Mouse (Mus musculus) brain, embryonic 14.5 days (tissue): ENCODE data around the gene Tagln2. TPM values are rescaled to one million over a fixed set of nuclear protein-coding genes. Genes with fewer than 3 reads are reported as not detected.

Source experiments
- DNase-seq: peaks from one replicate; pipeline ENCODE4 v3.0.0-alpha.2; 2011; ENCODE audit warnings: low read depth
- CTCF ChIP-seq: fragments of 200-500 bp; IDR thresholded peaks from 2 replicates; pipeline ENCODE4 v1.5.1; 2012; ENCODE audit warnings: inconsistent platforms, mild to moderate bottlenecking, moderate library complexity, borderline replicate concordance; ENCODE audit not compliant: insufficient read depth, insufficient read length; ENCODE audit errors: extremely low read depth
- POLR2A ChIP-seq: fragments of 200-500 bp; IDR thresholded peaks from 2 replicates; pipeline ENCODE4 v1.6.1; 2012; ENCODE audit warnings: mild to moderate bottlenecking, inconsistent platforms, borderline replicate concordance; ENCODE audit not compliant: poor library complexity, insufficient read depth, insufficient read length, severe bottlenecking; ENCODE audit errors: extremely low read depth
- polyA plus RNA-seq: library from polyadenylated mRNA; depleted of rRNA; stranded (reverse); fragments of >200 nt; gene quantifications from 2 replicates; pipeline ENCODE4 v1.2.3, GENCODE M21; 2012

Gene Tagln2
- polyA plus RNA-seq, 1 experiment = 44.7 TPM

DNA sequence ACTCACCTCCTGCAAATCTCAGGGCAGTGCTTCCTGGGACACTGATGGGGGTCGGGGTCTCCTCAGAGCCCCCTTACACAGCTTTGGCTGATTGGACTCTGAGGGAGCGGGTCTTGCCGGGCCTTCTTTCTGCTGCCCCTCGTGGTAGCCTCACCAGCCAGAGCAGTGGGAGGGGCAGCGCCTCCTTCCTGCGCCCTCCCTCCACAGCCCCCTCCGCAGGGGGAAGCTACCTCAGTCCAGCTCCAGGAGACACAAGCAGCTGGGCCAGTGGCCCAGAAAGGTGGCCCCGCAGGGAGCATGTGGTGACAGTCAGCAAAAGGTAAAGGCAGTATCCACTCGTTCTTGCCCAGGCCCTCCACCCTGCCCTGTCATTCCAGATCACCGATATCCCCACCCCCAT, 2.4 kb upstream of the Tagln2 start:
- no peak for TF ChIP-seq CTCF
- no peak for TF ChIP-seq POLR2A
- DNase-seq = no peak

DNA sequence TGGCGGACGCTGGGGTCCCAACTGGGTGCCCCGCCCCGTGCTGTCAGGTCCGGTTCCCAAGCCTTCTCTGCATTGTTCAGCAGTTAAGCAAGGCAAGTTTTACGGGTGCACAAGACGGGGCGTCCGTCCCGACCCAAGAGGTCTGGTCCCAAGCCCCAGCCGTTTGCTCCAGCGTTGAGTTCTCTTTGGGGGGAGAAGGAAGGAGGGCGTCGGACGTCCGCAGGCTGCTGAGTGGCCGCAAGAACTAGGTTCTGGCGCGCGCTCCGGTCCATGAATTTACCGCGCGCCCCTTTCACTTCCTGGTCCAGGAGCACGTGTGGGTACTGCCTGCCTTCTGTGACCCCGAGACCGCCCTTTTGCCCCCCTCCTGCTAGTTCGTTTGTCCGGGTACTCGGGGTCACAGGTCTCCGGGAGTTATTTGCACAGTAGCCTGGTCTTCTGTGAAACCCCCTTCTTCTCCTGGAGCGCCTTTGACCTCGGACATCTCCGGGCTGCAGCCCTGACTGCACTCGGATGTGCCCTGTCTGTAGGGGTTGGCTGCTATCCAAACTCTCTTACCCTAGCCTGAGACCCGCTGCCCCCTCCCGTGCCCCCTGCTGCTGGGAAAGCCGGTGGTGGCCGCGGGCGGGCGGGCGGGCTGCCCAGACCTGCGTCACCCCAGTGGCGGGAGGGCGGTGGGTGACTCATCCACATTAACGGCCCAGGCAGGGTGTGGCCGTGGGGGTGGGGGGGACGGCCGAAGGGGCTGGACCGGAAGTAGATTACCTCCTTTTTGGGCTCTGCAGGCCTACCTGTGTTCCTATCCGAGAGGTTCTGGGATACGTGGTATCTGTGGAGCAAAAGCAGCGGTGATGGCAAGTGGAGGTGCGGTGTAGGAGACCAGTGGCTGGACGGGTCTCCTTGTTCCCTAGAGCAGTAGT, 864 bp downstream of the Tagln2 start:
- TF ChIP-seq CTCF (no peak), POLR2A (no peak)
- no peak for DNase-seq

DNA sequence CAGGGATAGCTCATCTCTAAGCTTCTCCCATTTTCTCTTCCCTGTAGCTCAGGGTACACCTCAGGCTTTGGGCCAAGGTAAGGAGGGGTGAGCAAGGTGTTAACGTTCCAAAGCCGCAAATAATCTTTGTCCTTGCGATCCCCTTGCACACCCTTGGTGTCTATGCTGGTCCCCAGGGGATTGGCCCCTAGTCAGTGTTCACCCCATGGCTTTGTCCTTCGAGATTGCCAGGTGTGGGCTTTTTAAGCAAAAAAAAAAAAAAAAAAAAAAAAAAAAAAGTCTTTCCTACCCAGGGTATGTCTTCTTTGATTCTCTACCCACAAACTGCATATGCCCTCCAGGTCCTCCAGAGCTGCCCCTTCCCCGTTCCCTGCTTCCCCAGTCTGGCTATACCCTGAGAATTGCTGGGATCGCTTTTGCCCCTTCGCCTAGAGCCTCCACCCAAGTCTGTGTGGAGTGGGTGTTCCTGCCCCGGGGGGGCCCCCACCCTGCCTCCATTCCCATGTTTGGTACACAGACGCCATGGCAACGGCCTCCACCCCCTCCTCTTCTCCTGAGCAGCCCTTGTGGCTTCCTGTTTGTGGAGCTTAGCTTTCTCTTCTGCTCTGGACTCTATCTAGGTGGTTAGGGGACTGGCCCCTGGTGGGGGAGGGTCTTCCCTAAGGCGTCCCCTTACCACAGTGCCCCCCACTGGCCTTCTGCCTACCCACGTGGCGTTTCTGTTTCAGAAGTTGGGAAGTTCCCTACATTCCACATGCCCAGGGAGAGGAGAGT, 1.7 kb downstream of the Tagln2 start:
- TF ChIP-seq POLR2A = no peak
- TF ChIP-seq CTCF = no peak
- DNase-seq = no peak

DNA sequence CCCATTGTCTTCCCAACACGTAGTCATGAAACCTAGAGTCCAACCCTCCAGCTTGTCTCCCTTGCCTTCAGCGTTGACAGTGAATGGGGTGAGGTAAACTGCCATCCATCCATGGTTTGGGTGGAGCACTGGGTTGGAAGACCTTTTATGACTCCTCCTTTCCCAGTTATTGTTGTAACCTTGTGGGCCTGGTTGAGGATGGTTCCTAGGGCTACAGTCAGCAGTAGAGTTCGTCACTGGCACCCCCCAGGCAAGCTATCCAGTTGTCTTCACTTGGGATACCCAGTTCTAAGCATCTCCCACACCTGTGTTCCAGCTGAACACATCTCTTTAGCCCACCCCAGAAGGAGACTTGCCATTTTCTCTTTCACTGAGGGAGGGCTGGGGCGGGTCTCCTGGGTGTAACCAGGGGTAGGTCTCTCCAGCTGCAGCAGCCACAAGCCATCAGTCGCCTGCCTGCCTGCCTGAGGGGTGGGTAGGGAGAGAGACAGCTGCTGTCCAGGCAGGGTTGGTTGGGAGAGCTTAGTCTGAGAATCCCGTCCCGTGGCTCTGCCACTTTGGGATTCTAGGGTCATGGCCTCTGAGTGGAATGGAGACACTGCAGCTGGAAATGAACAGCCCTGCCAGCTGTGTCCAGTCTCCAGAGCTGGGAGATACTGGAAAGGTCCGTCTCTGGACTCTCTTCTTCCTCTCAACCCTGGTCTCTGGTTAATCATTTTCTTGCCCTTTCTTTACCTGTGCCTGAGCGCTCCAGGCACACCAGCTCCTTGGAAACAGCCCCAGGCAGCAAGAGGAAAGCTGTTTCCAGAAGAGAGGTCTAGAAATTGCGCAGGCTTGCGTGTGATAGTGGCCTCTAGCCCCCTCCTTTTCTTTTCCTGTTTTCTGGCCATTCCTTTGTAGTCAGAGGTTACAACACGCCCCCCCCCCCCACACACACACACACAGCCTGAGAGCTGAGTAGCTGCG, 2.6 kb downstream of the Tagln2 start:
- TF ChIP-seq CTCF (no peak), POLR2A (no peak)

DNA sequence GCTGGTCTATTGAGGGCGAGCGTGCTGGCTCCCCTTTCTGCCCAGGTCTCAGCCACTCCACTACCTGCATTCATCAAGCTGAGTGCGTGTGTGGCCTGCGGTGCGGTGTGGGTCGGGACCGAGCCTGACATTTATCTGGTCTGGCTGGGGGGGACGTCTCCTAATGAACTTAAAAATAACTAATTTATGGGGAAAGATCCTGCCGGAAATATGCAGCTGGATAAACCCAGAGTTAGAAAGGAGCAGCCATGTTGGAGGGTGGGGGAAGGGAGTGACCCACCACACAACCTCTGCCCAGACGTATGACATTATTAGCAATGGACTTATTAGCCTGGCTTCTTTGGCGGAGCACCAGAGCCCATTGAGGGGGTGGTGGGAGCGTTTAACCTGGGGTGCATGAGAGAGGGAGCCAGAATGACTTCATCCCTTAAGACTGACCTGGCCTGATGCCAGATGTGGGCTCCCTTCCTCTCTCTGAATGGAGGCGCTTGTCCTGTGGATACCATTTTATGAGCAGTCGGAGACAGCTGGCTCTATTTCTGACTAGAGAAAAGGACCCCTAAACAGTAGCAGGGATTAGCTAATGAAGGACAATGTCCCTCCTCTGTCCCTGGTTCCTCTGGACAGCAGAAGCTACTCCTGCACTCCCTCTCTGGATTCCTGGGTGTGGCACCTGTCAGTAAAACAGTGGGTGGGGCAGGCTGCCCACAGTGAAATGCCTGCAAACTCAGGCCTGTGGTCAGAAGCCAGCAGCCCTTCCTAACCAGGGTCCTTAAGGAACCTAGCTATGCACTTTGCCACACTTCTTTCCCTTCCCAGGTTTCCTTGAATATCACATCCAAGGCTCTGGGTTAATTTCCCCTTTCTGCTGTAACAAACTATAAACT, 3.5 kb downstream of the Tagln2 start:
- peak; percentile 74 for DNase-seq
- TF ChIP-seq POLR2A (no peak), CTCF (no peak)

More for the DNA sequence above, 2.6 kb downstream of the Tagln2 start:
- no peak for DNase-seq

DNA sequence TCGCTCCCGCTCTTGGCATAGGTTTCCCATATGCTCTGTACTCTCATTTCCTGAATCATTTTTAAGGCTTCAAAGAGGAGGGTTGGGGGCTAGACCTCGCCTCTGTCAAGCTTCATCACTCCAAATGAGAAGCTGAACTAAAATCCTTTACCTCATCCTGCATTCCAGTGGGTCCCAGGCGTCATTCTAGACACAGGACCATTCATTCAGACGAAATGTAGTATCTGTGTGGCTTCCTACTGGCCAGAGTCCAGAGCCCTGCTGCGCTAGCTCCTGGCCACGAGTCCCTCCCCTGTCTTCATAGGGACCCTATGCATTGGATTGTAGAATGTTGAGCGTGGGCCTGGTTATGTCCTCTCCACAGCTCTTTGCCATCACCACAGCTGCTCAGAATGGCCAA, 4.9 kb downstream of the Tagln2 start:
- DNase-seq = no peak
- TF ChIP-seq POLR2A (no peak), CTCF (no peak)

DNA sequence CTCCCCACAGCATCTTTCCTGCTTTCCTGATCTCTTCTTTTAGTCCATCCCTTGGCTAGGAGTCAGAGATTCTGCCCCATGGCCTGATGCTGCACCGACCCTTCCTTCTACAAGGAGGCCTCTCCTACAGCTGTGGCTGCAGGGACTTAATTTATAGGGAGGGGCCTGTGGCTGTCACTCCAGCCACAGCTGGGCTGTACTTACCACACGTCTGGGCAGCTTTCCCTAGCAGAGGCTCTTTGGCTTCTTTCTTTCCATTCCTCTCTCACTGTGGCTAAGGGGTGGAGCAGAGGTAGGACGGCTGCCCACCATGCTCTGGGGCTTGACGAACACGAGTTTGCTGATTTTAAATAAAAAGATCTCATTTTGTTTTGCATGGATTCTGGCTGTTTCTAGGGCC, 7.2 kb downstream of the Tagln2 start:
- DNase-seq = no peak
- TF ChIP-seq POLR2A (no peak), CTCF (no peak)

DNA sequence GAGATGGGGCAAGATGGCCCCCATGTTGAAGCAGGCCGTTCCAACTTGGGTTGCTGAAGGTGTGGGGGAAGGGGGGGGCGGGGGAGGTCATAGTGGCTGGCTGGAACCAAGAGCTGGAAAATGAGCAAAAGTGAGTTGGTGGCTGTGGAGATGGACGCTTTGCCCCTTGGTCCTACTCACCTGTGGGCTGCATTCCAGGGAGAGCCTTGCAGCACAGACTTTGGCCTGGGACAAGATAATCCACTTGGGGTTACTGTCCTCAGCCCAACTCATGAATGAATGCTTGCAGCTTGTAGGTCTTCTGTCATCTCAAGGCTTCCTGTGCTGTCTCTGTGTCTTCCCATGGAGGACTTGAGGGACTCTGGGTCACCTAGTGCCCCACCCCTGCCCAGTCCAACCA, 7.9 kb downstream of the Tagln2 start:
- no peak for DNase-seq

DNA sequence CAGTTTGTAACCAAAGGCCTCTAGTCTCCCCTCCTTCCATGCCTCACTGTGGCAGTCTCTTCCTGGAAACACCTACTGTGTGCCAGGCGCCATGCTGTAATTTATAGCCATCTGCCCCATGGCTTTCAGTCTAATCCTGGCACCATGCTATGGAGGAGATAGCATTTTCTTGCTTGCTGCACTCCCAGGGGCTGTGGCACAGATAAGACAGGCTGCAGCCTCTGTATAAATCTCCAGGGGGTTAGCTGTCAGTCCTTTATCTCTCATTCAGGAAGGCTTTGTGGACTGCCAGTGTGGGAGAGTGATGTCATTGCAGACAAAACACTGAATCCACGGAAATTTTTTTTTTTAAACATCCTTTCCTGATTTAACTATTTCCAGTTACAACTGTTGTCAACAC, 8.3 kb downstream of the Tagln2 start:
- DNase-seq = no peak
- TF ChIP-seq CTCF = no peak
- TF ChIP-seq POLR2A = no peak

More for the DNA sequence above, 7.9 kb downstream of the Tagln2 start:
- TF ChIP-seq POLR2A (no peak), CTCF (no peak)

DNA sequence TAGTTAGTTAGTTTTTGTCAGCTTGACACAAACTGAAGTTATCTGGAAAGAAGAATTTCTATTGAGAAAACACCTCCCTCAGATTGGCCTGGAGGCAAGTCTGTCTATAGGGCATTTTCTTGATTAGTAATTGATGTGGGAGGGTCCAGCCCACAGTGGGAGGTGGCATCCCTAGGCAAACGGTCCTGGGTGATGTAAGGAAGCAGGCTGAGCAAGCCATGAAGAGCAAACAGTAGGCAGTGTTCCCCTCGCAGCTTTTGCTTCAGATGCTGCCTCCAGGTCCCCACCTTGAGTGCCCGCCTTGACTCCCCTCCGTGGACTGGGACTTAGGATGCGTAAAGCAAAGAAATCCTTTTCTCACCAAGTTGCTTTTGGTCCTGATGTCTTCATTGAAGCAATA, 9.4 kb downstream of the Tagln2 start:
- TF ChIP-seq CTCF = no peak
- TF ChIP-seq POLR2A = no peak
- DNase-seq = no peak

DNA sequence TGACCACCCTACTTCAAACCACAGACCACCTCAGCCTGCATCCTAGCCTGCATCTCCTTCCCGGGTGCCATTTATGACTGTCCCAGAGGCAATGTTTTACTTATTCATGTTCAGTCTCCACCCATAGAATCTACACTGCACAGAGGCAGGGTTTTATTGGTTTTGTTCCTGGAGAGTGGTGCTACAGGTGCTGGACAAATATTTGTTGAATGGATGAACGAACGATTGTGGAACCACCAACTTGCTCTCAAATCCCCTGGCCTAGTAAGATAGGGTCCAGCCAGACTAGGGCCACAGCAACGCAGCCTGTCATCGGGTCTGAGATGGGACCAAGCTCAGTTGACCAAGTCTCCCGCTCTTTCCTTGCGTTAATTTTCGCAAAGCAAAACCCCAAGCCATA, 10.1 kb downstream of the Tagln2 start:
- TF ChIP-seq POLR2A (no peak), CTCF (no peak)
- DNase-seq = no peak
